Mouse (Mus musculus) frontal cortex, postnatal 36 days (tissue): ENCODE measurements around the gene Abhd12.
A peak's percentile ranks its signal among the peaks of the same experiment; 100 is the strongest.
"Not testable (repeated sequence)": the region's sequence is repeated elsewhere in the genome, so short reads cannot be mapped to it uniquely, and the experiment has no call there.

ENCODE experiments used
- DNase-seq, 2 experiments: peaks; one replicate each; pipeline ENCODE4 v3.0.0; 2022; ENCODE audit warnings: low spot score in 2 of 2

Gene Abhd12

GRCm38 (mm10) chr2:150904272-150904935 is at the start of gene Abhd12:
Gene Abhd12 (minus strand): TSS chr2:150904741.
- peak; percentile 96 to 97 for DNase-seq

GRCm38 (mm10) chr2:150951201-150951600 is 46.7 kb upstream of the Abhd12 start:
- DNase-seq, result no peak

- no peak for DNase-seq
Measured at GRCm38 (mm10) chr2:150950056-150950455, 45.5 kb upstream of the Abhd12 start.

GRCm38 (mm10) chr2:150949652-150950051 is 45.1 kb upstream of the Abhd12 start:
- DNase-seq, result no peak

- no peak for DNase-seq
Measured at GRCm38 (mm10) chr2:150948786-150949185, 44.2 kb upstream of the Abhd12 start.

GRCm38 (mm10) chr2:150947880-150948611 is 43.5 kb upstream of the Abhd12 start:
- not testable (repeated sequence) for DNase-seq

GRCm38 (mm10) chr2:150947341-150947740 is 42.8 kb upstream of the Abhd12 start:
- DNase-seq, result not testable (repeated sequence)

GRCm38 (mm10) chr2:150944017-150944416 is 39.5 kb upstream of the Abhd12 start:
- no peak for DNase-seq

GRCm38 (mm10) chr2:150934659-150935058 is 30.1 kb upstream of the Abhd12 start:
- no peak for DNase-seq

GRCm38 (mm10) chr2:150933482-150933881 is 28.9 kb upstream of the Abhd12 start:
- DNase-seq, result no peak

- no peak for DNase-seq
Measured at GRCm38 (mm10) chr2:150930806-150931205, 26.3 kb upstream of the Abhd12 start.

- DNase-seq, result no peak
Measured at GRCm38 (mm10) chr2:150929156-150929555, 24.6 kb upstream of the Abhd12 start.

- DNase-seq, result no peak
Measured at GRCm38 (mm10) chr2:150927038-150927720, 22.6 kb upstream of the Abhd12 start.

- DNase-seq, result no peak
Measured at GRCm38 (mm10) chr2:150923505-150923904, 19.0 kb upstream of the Abhd12 start.

- DNase-seq, result no peak
Measured at GRCm38 (mm10) chr2:150923026-150923425, 18.5 kb upstream of the Abhd12 start.

GRCm38 (mm10) chr2:150922165-150922564 is 17.6 kb upstream of the Abhd12 start:
- DNase-seq, result no peak

- DNase-seq, result no peak
Measured at GRCm38 (mm10) chr2:150921697-150922096, 17.2 kb upstream of the Abhd12 start.

GRCm38 (mm10) chr2:150920543-150920942 is 16.0 kb upstream of the Abhd12 start:
- DNase-seq, result no peak

- no peak for DNase-seq
Measured at GRCm38 (mm10) chr2:150918720-150919119, 14.2 kb upstream of the Abhd12 start.

- DNase-seq, result no peak
Measured at GRCm38 (mm10) chr2:150915786-150916185, 11.2 kb upstream of the Abhd12 start.

- no peak for DNase-seq
Measured at GRCm38 (mm10) chr2:150914781-150915515, 10.4 kb upstream of the Abhd12 start.

GRCm38 (mm10) chr2:150910295-150910881 is 5.8 kb upstream of the Abhd12 start:
- DNase-seq, result no peak
